Mouse (Mus musculus) heart, embryonic 14.5 days (tissue): ENCODE results near the gene Brsk1. TPM values are rescaled to one million over a fixed set of nuclear protein-coding genes. Genes with fewer than 3 reads are reported as not detected.
A peak's percentile ranks its signal among the peaks of the same experiment; 100 is the strongest.

Experiments
- ATAC-seq: fragments of 200-750 bp; cut with Nextera tagmentation; 2 replicates; pipeline ENCODE4 v1.8.0; 2017; ENCODE audit warnings: low read depth, moderate TSS enrichment; ENCODE audit not compliant: insufficient number of reproducible peaks, insufficient read depth, low FRiP score
- H3K27ac ChIP-seq, 2 experiments: fragments of 200-500 bp in 1 of 2; fragments of 300-500 bp in 1 of 2; sonication (generic) in 1 of 2; replicated peaks in 1 of 2; 2 replicates each; pipeline ENCODE4 v1.5.1; 2012 to 2014; ENCODE audit warnings: low read depth in 2 of 2, low read length in 2 of 2, control low read depth in 1 of 2, mild to moderate bottlenecking in 1 of 2, mixed read lengths in 1 of 2; ENCODE audit not compliant: control insufficient read depth in 1 of 2, insufficient read depth in 1 of 2
- H3K27me3 ChIP-seq: fragments of 300-500 bp; sonication (generic); 2 replicates; pipeline ENCODE4 v1.6.1; 2014; ENCODE audit warnings: mild to moderate bottlenecking, low read length, control low read depth; ENCODE audit not compliant: control insufficient read depth, insufficient read depth
- H3K36me3 ChIP-seq: fragments of 300-500 bp; sonication (generic); 2 replicates; pipeline ENCODE4 v1.6.1; 2014; ENCODE audit warnings: mild to moderate bottlenecking, control low read depth, low read length, mixed read lengths; ENCODE audit not compliant: control insufficient read depth, insufficient read depth
- H3K4me1 ChIP-seq, 2 experiments: fragments of 200-500 bp in 1 of 2; fragments of 300-500 bp in 1 of 2; sonication (generic) in 1 of 2; 2 replicates each; pipeline ENCODE4 v1.6.1; 2012 to 2014; ENCODE audit warnings: low read length in 2 of 2, control low read depth in 1 of 2, mixed read lengths in 1 of 2; ENCODE audit not compliant: control insufficient read depth in 2 of 2, insufficient read depth in 2 of 2
- H3K4me2 ChIP-seq: fragments of 300-500 bp; sonication (generic); 2 replicates; pipeline ENCODE4 v1.6.1; 2014; ENCODE audit warnings: mild to moderate bottlenecking, low read length
- H3K4me3 ChIP-seq, 2 experiments: fragments of 200-500 bp in 1 of 2; fragments of 300-500 bp in 1 of 2; sonication (generic) in 1 of 2; 2 replicates each; pipeline ENCODE4 v1.5.1; 2012 to 2014; ENCODE audit warnings: low read length in 2 of 2, mild to moderate bottlenecking in 2 of 2, control low read depth in 1 of 2, low read depth in 1 of 2, moderate library complexity in 1 of 2; ENCODE audit not compliant: control insufficient read depth in 1 of 2, insufficient read depth in 1 of 2
- H3K9ac ChIP-seq: fragments of 300-500 bp; sonication (generic); 2 replicates; pipeline ENCODE4 v1.6.1; 2014; ENCODE audit warnings: mild to moderate bottlenecking, low read length
- H3K9me3 ChIP-seq: fragments of 300-500 bp; sonication (generic); 2 replicates; pipeline ENCODE4 v1.6.1; 2016; ENCODE audit warnings: low read length, control low read depth; ENCODE audit not compliant: control insufficient read depth
- WGBS: fragments of 180-500 bp; shearing (Covaris S2); extraction: QIAGEN DNeasy Blood & Tissue Kit; methylation state at CpG from one replicate; pipeline ENCODE4 v1.1.7; 2014; 5-methylcytosine and 5-hydroxymethylcytosine counted together
- polyA plus RNA-seq: library from polyadenylated mRNA; unstranded; fragments of >200 nt; fragmentation: Nextera tagmentation; extraction: Ambion mirVana; gene quantifications from 2 replicates; pipeline ENCODE4 v1.2.1, GENCODE M21; 2014

Brsk1 gene
- polyA plus RNA-seq, 1 experiment from 2014 or later = 1.3 TPM

- Histone ChIP-seq H3K4me3 (peak overlapping the region; percentile 73 to 77), H3K4me1 (peaks cover 9 to 50% of the 10 kb centered on the region in 2 experiments), H3K27me3 (no peaks in the 10 kb centered on the region), H3K9me3 (no peaks in the 10 kb centered on the region), H3K4me2 (peak overlapping the region; percentile 97), H3K27ac (peak overlapping the region; percentile 35 to 93; a peak in 3 of 4 replicates), H3K36me3 (peaks cover 23% of the 10 kb centered on the region), H3K9ac (peak overlapping the region; percentile 94)
- no peak for ATAC-seq
- WGBS = 36% methylated on average over 9 of the region's 9 CpGs
Observed at GRCm38 (mm10) chr7:4657521-4658127, 32.8 kb upstream of the Brsk1 start.

GRCm38 (mm10) chr7:4658128-4658907 is 32.1 kb upstream of the Brsk1 start:
- Histone ChIP-seq H3K9me3 (no peaks in the 10 kb centered on the region), H3K36me3 (peaks cover 24% of the 10 kb centered on the region), H3K9ac (peak overlapping the region; percentile 94), H3K4me2 (peak overlapping the region; percentile 97), H3K27me3 (no peaks in the 10 kb centered on the region), H3K4me1 (peaks cover 8 to 45% of the 10 kb centered on the region in 2 experiments), H3K27ac (peak overlapping the region; percentile 79 to 93), H3K4me3 (peak overlapping the region; percentile 73 to 77)
- peak; percentile 60 for ATAC-seq
- WGBS = under 1% methylated on average over 69 of the region's 78 CpGs

- Histone ChIP-seq H3K4me2 (peak within 1 kb of the TSS; percentile 97), H3K4me1 (peaks cover 8 to 44% of the 10 kb centered on the region in 2 experiments), H3K9ac (peak within 1 kb of the TSS; percentile 94), H3K27ac (peak within 1 kb of the TSS; percentile 90 to 93), H3K9me3 (no peaks in the 10 kb centered on the region), H3K36me3 (peaks cover 25% of the 10 kb centered on the region), H3K27me3 (no peaks in the 10 kb centered on the region), H3K4me3 (peak within 1 kb of the TSS; percentile 73 to 77)
- ATAC-seq = peak; percentile 94
- under 1% methylated on average over 54 of the region's 54 CpGs for WGBS
Observed at GRCm38 (mm10) chr7:4658912-4659551, 31.4 kb upstream of the Brsk1 start, which contains the start of gene Ppp6r1. Ppp6r1 (minus strand) TSS chr7:4659019.

DNA sequence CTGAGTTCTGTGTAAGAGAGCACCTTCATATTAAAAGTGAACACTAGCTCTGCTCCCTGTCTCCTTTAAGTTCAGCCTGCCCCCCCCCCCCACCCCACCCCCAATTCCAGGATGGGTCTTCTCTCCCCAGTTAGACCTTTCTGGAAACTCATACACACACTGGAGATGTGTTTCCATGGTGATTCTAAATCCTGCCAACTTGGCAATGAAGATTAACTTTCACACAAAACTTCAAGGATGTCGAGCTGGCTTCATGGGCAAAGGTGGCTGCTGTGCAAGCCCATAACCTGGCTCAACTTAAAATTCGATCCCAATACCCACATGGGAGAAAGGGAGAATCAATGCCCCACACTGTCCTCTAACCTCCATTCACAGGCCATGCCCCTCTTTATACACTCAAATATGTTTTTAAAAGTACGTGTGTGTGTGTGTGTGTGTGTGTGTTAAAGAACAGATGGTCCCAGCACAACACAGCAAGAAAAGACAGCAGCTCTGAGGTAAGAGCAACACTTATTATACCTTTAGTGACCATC is 30.4 kb upstream of the Brsk1 start:
- no peak for ATAC-seq
- Histone ChIP-seq H3K4me3 (peak overlapping the region in 1 of 2 experiments; percentile 77; a peak in 2 of 4 replicates), H3K4me2 (peak overlapping the region; percentile 88), H3K27ac (peak overlapping the region in 1 of 2 experiments; percentile 93; a peak in 2 of 4 replicates), H3K9ac (peak overlapping the region; percentile 88), H3K9me3 (no peaks in the 10 kb centered on the region), H3K27me3 (no peaks in the 10 kb centered on the region), H3K36me3 (peaks cover 31% of the 10 kb centered on the region), H3K4me1 (peaks cover 8 to 36% of the 10 kb centered on the region in 2 experiments)
- 72% methylated on average over 3 of the region's 3 CpGs for WGBS

DNA sequence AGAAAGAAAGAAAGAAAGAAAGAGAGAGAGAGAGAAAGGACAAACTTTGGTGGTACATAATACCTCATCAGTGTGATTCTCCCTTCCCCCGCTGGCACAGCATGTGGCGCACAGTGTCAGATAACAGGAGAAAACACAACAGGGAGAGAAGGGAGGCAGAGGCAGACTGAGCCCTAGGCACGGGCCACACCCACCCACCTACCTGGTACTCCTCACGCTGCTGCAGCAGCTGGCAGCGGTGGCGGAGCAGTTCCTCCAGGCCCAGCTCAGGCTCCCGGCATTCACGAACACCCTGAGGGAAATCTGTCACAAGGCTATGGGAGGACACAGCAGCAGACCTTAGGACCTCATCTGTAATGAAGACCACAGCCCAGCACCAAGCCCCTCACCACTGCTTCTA is 27.2 kb upstream of the Brsk1 start:
- Histone ChIP-seq H3K4me1 (peaks cover 0 to 8% of the 10 kb centered on the region in 2 experiments; a peak in 2 of 4 replicates), H3K4me2 (no peak overlapping the region), H3K27me3 (no peaks in the 10 kb centered on the region), H3K9me3 (no peaks in the 10 kb centered on the region), H3K27ac (no peak overlapping the region), H3K9ac (no peak overlapping the region), H3K4me3 (no peak overlapping the region), H3K36me3 (peaks cover 48% of the 10 kb centered on the region)
- no peak for ATAC-seq
- 62% methylated on average over 8 of the region's 8 CpGs for WGBS

GRCm38 (mm10) chr7:4663742-4664141 is 26.7 kb upstream of the Brsk1 start:
- H3K27me3 ChIP-seq = no peaks in the 10 kb centered on the region
- H3K36me3 ChIP-seq = peaks cover 52% of the 10 kb centered on the region
- H3K9ac ChIP-seq = no peak overlapping the region
- H3K9me3 ChIP-seq = no peaks in the 10 kb centered on the region
- peaks cover 0 to 8% of the 10 kb centered on the region in 2 experiments; a peak in 2 of 4 replicates for H3K4me1 ChIP-seq
- 87% methylated on average over 2 of the region's 2 CpGs for WGBS
- ATAC-seq = no peak
- no peak overlapping the region for H3K4me2 ChIP-seq
- no peak overlapping the region for H3K4me3 ChIP-seq
- no peak overlapping the region for H3K27ac ChIP-seq

DNA sequence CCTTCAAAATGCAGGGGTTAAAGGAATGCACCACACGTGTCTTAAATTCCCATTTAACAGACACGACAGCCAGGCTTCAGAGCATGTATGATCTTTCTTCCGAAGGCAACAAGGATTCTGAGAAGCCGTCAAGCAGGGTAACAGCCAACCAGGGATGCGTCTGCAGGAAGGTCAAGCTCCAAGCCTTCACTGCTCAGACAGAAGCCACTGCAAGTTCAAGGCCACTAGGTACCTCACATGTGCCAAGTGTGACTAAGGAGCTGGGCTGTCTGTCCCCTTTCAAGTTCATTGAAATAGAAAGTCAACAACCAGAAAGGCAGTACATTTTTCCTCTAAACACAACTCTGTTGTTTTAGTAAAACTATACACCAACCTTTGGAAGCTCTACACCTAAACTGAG is 23.5 kb upstream of the Brsk1 start:
- H3K4me3 ChIP-seq = no peak overlapping the region
- H3K36me3 ChIP-seq = peaks cover 69% of the 10 kb centered on the region
- H3K9ac ChIP-seq = no peak overlapping the region
- no peaks in the 10 kb centered on the region for H3K9me3 ChIP-seq
- ATAC-seq = no peak
- no peaks in the 10 kb centered on the region; a peak in 1 of 4 replicates for H3K4me1 ChIP-seq
- 92% methylated on average over 5 of the region's 5 CpGs for WGBS
- H3K4me2 ChIP-seq = no peak overlapping the region
- H3K27ac ChIP-seq = no peak overlapping the region
- no peaks in the 10 kb centered on the region for H3K27me3 ChIP-seq
